ENCODE assay signal across 8 mouse cellular contexts in the genomic region with DNA sequence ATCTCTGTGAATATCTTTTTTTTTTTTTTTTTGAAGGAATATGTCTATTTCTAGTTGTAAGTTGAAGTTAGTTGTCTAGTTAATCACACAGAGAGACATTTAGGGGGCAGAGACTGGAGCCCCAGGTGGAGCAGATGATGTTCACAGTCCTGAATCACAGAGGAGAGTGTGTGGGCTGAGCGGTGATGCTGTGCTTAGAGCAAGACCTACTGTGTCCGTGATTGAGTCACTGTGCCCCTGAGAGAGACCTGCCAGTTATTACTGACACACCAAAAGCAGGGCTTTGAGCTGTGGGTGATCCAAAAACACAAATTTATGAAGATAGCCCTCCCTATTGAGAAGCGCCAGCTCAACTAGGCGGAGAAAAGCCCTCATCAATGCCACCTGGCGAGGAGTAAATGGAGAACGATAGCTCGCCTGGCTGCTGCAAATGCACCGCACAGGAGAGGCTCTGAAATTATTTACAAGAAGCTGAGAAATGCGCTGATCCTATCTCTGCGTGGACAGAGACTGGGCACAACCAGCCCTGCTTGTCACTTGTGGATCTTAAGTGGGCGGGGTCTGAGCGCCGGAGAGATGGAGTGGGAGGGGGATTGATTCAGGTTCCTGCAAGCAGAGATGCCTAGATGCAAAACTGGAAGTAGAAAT.
DNase-seq lines count a peak whose midpoint lies in the region; ATAC-seq and TF ChIP-seq lines count a peak whose summit lies in the region.

No protein-coding gene starts in this region.

- no peaks in the 10 kb centered on the region for H3K9me3 ChIP-seq in heart, embryonic 11.5 days (replicated peaks; ENCODE audit: control insufficient read depth, low read length)
- peaks cover 11% of the 10 kb centered on the region; the same call in 1 of the 2 replicates for H3K9me3 ChIP-seq in E14TG2a.4 (ENCODE audit: low read length)
- H3K9me3 ChIP-seq in forebrain, embryonic 11.5 days (ENCODE audit: control insufficient read depth, low read length): no peaks in the 10 kb centered on the region
- no peaks in the 10 kb centered on the region for H3K9me3 ChIP-seq in limb, embryonic 15.5 days

- ATAC-seq in heart, embryonic 11.5 days (replicated peaks; ENCODE audit: insufficient number of reproducible peaks, low FRiP score, low TSS enrichment): no peak
- peak; percentile 58 for ATAC-seq in forebrain, embryonic 11.5 days (replicated peaks; ENCODE audit: low FRiP score)
- ATAC-seq in limb, embryonic 15.5 days (ENCODE audit: insufficient number of reproducible peaks, low FRiP score, low TSS enrichment, low read depth): no peak

- peak overlapping the region; percentile 10; the same call in 1 of the 2 replicates for H3K4me3 ChIP-seq in heart, embryonic 11.5 days (ENCODE audit: low read depth, low read length)
- 0 out of 2 replicates have a peak overlapping the region, but pooled peaks have one; percentile 13 for H3K4me3 ChIP-seq in E14TG2a.4 (replicated peaks; ENCODE audit: low read length)
- peak overlapping the region; percentile 20; the same call in 1 of the 2 replicates for H3K4me3 ChIP-seq in forebrain, embryonic 11.5 days (ENCODE audit: low read depth, low read length)
- peak overlapping the region; percentile 19 for H3K4me3 ChIP-seq in limb, embryonic 15.5 days

- H3K4me2 ChIP-seq in heart, embryonic 11.5 days: peak overlapping the region; percentile 58
- peak overlapping the region; percentile 46 for H3K4me2 ChIP-seq in forebrain, embryonic 11.5 days (ENCODE audit: low read depth, low read length, severe bottlenecking)
- H3K4me2 ChIP-seq in limb, embryonic 15.5 days: peak overlapping the region; percentile 37

- H3K4me1 ChIP-seq in heart, embryonic 11.5 days (ENCODE audit: control insufficient read depth, insufficient read depth, low read length): no peaks in the 10 kb centered on the region
- H3K4me1 ChIP-seq in E14TG2a.4 (replicated peaks; ENCODE audit: low read depth, low read length): peaks cover 10% of the 10 kb centered on the region
- H3K4me1 ChIP-seq in forebrain, embryonic 11.5 days (replicated peaks; ENCODE audit: control insufficient read depth, insufficient read depth, low read length): peaks cover 7% of the 10 kb centered on the region; the same call in 1 of the 2 replicates
- H3K4me1 ChIP-seq in limb, embryonic 15.5 days: peaks cover 6% of the 10 kb centered on the region; the same call in 1 of the 2 replicates

- no peaks in the 10 kb centered on the region for H3K36me3 ChIP-seq in heart, embryonic 11.5 days (ENCODE audit: control insufficient read depth, insufficient read depth, low read length)
- no peaks in the 10 kb centered on the region for H3K36me3 ChIP-seq in E14TG2a.4 (ENCODE audit: insufficient read depth, low read length)
- no peaks in the 10 kb centered on the region for H3K36me3 ChIP-seq in forebrain, embryonic 11.5 days (ENCODE audit: control insufficient read depth, insufficient read depth, low read length)
- H3K36me3 ChIP-seq in limb, embryonic 15.5 days: no peaks in the 10 kb centered on the region

- intact Hi-C loops in gastrocnemius, postnatal 36 days (cut with DNase I): no loop called here

- no peak for TF ChIP-seq CTCF in E14TG2a.4 (conservative IDR thresholded peaks at IDR 0.05; ENCODE audit: low read length)

- no peaks in the 10 kb centered on the region for H3K27me3 ChIP-seq in heart, embryonic 11.5 days (ENCODE audit: control insufficient read depth, insufficient read depth, low read length)
- 0 out of 2 replicates have a peak, but pooled peaks cover 4% of the 10 kb centered on the region for H3K27me3 ChIP-seq in E14TG2a.4 (ENCODE audit: insufficient read depth, low read length)
- no peaks in the 10 kb centered on the region for H3K27me3 ChIP-seq in forebrain, embryonic 11.5 days (ENCODE audit: control insufficient read depth, insufficient read depth, low read length)
- H3K27me3 ChIP-seq in limb, embryonic 15.5 days: no peaks in the 10 kb centered on the region

- WGBS in heart, embryonic 11.5 days (ENCODE audit: insufficient replicate concordance): 18% methylated on average over 13 of the region's 13 CpGs
- WGBS in forebrain, embryonic 11.5 days: 16% methylated on average over 13 of the region's 13 CpGs
- 19% methylated on average over 13 of the region's 13 CpGs for WGBS in limb, embryonic 15.5 days

- H3K27ac ChIP-seq in heart, embryonic 11.5 days (ENCODE audit: low read depth, low read length): no peak overlapping the region
- H3K27ac ChIP-seq in forebrain, embryonic 11.5 days (ENCODE audit: low read depth, low read length): no peak overlapping the region
- H3K27ac ChIP-seq in limb, embryonic 15.5 days: no peak overlapping the region

- H3K9ac ChIP-seq in heart, embryonic 11.5 days (ENCODE audit: low read depth, low read length): no peak overlapping the region
- H3K9ac ChIP-seq in forebrain, embryonic 11.5 days (ENCODE audit: low read length): peak overlapping the region; percentile 10
- no peak overlapping the region for H3K9ac ChIP-seq in limb, embryonic 15.5 days

- no peak for DNase-seq in heart, adult 9 months (ENCODE audit: low spot score in 2 of 2)
- peak; percentile 52 for DNase-seq in forebrain, embryonic 11.5 days (ENCODE audit: low spot score)
- DNase-seq in adipocyte (ENCODE audit: low spot score): no peak
- no peak for DNase-seq in frontal cortex, postnatal 10 days (ENCODE audit: low spot score in 2 of 2)
- DNase-seq in gastrocnemius, postnatal 36 days: no peak
